Mouse (Mus musculus) embryo, embryonic 11 days (tissue): ENCODE results near the gene Mid1.
"Not testable (repeated sequence)": the region's sequence is repeated elsewhere in the genome, so short reads cannot be mapped to it uniquely, and the experiment has no call there.

ENCODE experiments used
- DNase-seq: peaks from one replicate; pipeline ENCODE4 v3.0.0-alpha.2; 2015

The Mid1 gene

GRCm38 (mm10) chrX:169892100-169892499 is 207.1 kb downstream of the Mid1 start:
- no peak for DNase-seq

GRCm38 (mm10) chrX:169892631-169893030 is 207.6 kb downstream of the Mid1 start:
- DNase-seq = no peak

GRCm38 (mm10) chrX:169899227-169899950 is 214.4 kb downstream of the Mid1 start:
- DNase-seq = no peak

GRCm38 (mm10) chrX:169902860-169903259 is 217.9 kb downstream of the Mid1 start:
- no peak for DNase-seq

GRCm38 (mm10) chrX:169903656-169904055 is 218.7 kb downstream of the Mid1 start:
- DNase-seq = no peak

GRCm38 (mm10) chrX:169906054-169906508 is 221.1 kb downstream of the Mid1 start:
- DNase-seq = peak; percentile 67

- DNase-seq = no peak
Observed at GRCm38 (mm10) chrX:169909898-169910297, 224.9 kb downstream of the Mid1 start.

- DNase-seq = no peak
Observed at GRCm38 (mm10) chrX:169915738-169916137, 230.7 kb downstream of the Mid1 start.

- no peak for DNase-seq
Observed at GRCm38 (mm10) chrX:169922541-169922940, 237.5 kb downstream of the Mid1 start.

GRCm38 (mm10) chrX:169923417-169923816 is 238.4 kb downstream of the Mid1 start:
- DNase-seq = no peak

GRCm38 (mm10) chrX:169925600-169925999 is 240.6 kb downstream of the Mid1 start:
- DNase-seq = peak; percentile 27

- DNase-seq = no peak
Observed at GRCm38 (mm10) chrX:169927110-169927817, 242.3 kb downstream of the Mid1 start.

- DNase-seq = no peak
Observed at GRCm38 (mm10) chrX:169930868-169931267, 245.9 kb downstream of the Mid1 start.

GRCm38 (mm10) chrX:169933228-169933627 is 248.2 kb downstream of the Mid1 start:
- DNase-seq = no peak

- DNase-seq = no peak
Observed at GRCm38 (mm10) chrX:169937119-169937719, 252.2 kb downstream of the Mid1 start.

GRCm38 (mm10) chrX:169940531-169940930 is 255.5 kb downstream of the Mid1 start:
- no peak for DNase-seq

- DNase-seq = no peak
Observed at GRCm38 (mm10) chrX:169950596-169950995, 265.6 kb downstream of the Mid1 start.

GRCm38 (mm10) chrX:169969337-169969736 is 284.3 kb downstream of the Mid1 start:
- no peak for DNase-seq

- not testable (repeated sequence) for DNase-seq
Observed at GRCm38 (mm10) chrX:169969765-169970164, 284.8 kb downstream of the Mid1 start.

- not testable (repeated sequence) for DNase-seq
Observed at GRCm38 (mm10) chrX:169970546-169970945, 285.5 kb downstream of the Mid1 start.

GRCm38 (mm10) chrX:169971562-169971961 is 286.6 kb downstream of the Mid1 start:
- not testable (repeated sequence) for DNase-seq

- DNase-seq = not testable (repeated sequence)
Observed at GRCm38 (mm10) chrX:169972131-169972530, 287.1 kb downstream of the Mid1 start.

GRCm38 (mm10) chrX:169972791-169973494 is 287.9 kb downstream of the Mid1 start:
- DNase-seq = not testable (repeated sequence)
